Mouse (Mus musculus): Measurements from ENCODE around the gene Nek4.

Nek4 gene

DNA sequence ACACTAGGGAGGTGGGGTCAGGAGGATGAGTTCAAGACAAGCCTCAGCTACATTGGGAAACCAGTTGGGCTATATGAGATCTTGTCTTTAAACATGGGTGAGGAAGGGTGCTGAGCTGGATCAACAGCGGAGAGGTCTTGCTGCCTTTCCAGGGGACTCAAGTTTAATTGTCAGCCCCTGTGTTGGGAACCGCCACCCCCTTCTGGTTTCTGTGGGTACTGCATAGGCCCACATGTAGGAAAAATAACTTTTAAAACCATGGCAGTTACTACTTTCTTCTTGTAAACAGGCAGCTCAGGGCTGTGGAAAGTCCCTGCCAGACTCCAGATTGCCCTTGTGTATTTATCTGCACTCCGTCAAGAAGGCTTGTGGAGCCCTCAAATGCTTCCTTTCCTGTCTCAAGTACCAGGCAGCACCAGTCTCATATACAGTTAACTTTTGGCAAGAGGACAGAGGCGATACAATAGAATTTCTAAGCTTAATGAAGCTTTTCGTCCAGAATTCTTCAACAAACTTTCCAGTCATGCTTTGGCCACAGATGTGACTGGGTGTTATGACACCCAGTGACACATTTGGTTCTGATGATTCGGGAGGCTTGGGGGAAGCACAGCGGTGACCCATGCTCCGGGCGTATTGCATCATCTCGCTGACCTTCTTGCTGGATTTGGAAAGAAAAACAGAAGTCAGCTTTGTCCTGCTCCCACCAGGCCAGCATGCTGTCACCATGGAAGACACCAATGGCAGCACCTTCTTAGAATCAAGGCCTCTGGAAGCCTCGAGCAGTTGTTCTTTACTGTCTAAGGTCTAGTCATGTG, 7.1 kb upstream of the Nek4 start:
- CTCF ChIA-PET, result interaction anchor here (0.6 to 3.1 kb wide), 20 partner anchors 10 to 566 kb away, joined by 3 to 10 read pairs (median 4); partner anchors contain the start of gene Tmem110 (in 1 of the 4)

DNA sequence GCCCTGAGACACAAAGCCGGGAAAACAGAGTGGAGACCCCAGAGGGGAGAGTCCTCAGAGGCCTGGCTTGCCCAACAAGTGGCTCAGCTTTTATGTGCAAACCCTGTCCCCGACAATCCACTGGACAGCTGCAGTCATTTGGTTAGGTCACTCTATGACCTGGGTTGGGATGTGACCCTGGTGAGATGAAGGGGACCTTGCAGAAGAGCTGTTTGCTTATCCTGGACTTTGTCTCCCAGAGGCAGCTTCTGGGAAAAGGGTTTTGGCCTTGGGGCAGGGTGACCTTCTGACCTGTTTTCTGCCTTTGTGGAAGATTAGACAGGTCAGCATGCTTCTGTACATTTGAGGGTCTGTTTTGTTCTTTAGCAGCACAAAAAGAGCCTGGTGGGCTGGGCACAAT, 6.4 kb upstream of the Nek4 start:
- ChIA-PET POLR2A (interaction anchor here in 2 of 4 experiments (0.7 to 3.4 kb wide), 10 partner anchors 11 to 184 kb away, joined by 3 to 12 read pairs (median 4); partner anchors contain the start of gene Smim4 (in 1 of the 2)), CTCF (interaction anchor here (1.5 to 3.1 kb wide), 4 partner anchors 78 kb away, joined by 5 to 9 read pairs (median 8); no protein-coding TSS in a partner anchor)

More for the DNA sequence above, 7.1 kb upstream of the Nek4 start:
- POLR2A ChIA-PET, result interaction anchor here in 3 of 4 experiments (0.6 to 3.4 kb wide), 12 partner anchors 10 to 184 kb away, joined by 3 to 12 read pairs (median 4); partner anchors contain the start of genes Itih3 (in 1 of the 3) and Smim4 (in 1 of the 3)

DNA sequence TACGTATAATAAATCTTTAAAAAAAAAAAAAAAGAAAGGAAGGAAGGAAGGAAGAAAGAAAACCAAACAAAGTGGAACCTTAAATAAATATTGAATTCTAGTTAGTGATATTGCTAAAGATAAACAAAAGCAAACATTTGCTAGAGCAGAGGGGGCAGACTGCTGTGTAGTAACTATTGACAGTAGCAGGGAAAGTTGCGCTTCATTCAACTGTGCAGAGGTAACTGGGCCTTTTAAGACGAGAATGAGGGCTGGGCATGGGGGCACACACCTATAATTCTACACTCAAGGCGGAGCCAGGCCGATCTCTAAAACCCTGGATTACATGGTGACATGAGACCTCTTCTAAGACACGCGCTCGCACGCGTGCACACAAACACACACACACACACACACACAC, 1.2 kb upstream of the Nek4 start:
- ChIA-PET CTCF (interaction anchor here in 3 of 4 experiments (0.6 to 2.1 kb wide), 4 partner anchors 37 to 565 kb away, joined by 3 to 8 read pairs (median 4); no protein-coding TSS in a partner anchor), POLR2A (interaction anchor here in 3 of 4 experiments (0.6 to 2.3 kb wide), 19 partner anchors 9 to 324 kb away, joined by 3 to 13 read pairs (median 7); partner anchors contain the start of genes Mustn1 (in 1 of the 3), Rft1 (in 1 of the 3) and Sfmbt1 (in 1 of the 3))

DNA sequence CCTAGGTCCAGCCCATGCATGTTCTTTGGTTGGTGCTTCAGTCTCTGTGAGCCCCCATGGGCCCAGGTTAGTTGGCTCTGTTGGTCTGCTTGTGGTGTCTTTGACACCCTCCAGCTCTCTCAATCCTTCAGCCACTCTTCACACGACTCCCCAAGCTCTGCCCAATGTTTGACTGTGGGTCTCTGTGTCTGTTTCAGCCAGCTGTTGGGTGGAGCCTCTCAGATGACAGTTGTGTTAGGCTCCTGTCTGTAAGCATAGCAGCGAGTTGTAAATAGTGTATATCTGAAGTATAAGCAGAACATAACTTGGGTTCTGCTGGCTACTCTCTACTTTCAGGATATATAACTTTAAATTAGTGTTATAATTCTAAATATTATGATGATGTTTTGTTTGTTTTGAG, 7.3 kb downstream of the Nek4 start:
- ChIA-PET POLR2A (interaction anchor here in 1 of 4 experiments (0.7 kb wide), 1 partner anchor 14 kb away, joined by 3 read pairs; no protein-coding TSS in a partner anchor), CTCF (no interaction called here)

DNA sequence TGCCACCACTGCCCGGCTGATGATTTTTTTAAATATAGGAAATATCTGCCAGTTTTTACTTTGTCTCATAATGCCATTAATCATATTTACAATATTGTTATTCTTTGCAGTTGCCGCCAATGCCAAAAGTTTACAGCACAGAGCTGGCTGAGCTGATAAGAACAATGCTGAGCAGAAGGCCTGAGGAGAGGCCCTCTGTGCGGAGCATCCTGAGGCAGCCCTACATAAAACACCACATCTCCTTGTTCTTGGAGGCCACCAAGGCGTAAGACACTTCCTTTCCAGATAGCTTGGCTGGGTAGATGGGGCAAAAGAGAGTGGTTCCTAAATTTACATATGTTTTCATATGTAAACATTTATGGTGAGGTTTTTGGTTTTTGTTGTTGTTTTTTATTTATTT, 7.9 kb downstream of the Nek4 start:
- POLR2A ChIA-PET, result interaction anchor here in 2 of 4 experiments (1.2 to 1.4 kb wide), 2 partner anchors 8 to 9 kb away, joined by 3 to 8 read pairs; partner anchors contain the start of gene Nek4 (in 1 of the 2)

DNA sequence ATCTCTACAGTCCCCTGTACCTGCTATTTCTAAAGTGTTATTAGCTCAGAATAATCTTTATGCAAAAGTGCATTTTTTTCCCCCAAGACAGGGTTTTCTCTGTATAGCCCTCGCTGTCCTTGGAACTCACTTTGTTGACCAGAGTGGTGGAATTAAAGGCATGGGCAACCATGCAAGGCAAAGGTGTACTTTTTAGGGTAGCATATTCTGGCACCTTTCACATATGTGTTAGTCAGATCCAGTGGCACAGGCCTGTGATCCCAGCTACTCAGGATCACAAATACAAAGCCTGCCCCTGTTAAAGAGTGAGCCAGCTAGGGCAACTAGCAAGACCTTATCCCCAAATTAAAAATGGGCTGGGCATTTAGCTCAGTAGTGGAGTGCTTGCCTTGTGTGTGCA, 9.2 kb downstream of the Nek4 start:
- ChIA-PET POLR2A (interaction anchor here in 3 of 4 experiments (1.2 to 1.8 kb wide), 3 partner anchors 9 to 10 kb away, joined by 3 to 8 read pairs (median 8); partner anchors contain the start of gene Nek4 (in 2 of the 3)), CTCF (interaction anchor here in 1 of 4 experiments (0.7 to 1.3 kb wide), 2 partner anchors 9 to 512 kb away, joined by 3 to 7 read pairs; partner anchors contain the start of gene Nek4)

More for the DNA sequence above, 7.9 kb downstream of the Nek4 start:
- CTCF ChIA-PET, result no interaction called here

DNA sequence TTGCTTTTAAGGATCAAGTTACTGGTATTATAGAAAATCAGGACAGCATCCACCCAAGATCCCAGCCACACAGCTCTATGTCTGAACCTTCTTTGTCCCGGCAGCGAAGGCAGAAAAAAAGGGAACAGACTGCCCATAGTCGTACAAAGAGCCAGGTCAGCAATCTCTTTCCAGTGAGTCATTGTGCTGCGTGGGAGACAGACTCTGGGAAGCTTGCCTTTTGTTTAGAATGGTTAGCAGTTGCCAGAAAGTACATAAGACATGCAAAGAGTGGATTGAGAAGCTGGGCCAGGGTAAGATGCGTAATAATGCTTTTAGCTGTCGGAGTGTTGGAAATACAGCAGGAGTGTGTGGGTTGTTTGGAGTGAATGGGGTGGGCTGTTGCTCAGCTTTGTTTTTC, 23.0 kb downstream of the Nek4 start:
- ChIA-PET POLR2A (no interaction called here), CTCF (no interaction called here)

DNA sequence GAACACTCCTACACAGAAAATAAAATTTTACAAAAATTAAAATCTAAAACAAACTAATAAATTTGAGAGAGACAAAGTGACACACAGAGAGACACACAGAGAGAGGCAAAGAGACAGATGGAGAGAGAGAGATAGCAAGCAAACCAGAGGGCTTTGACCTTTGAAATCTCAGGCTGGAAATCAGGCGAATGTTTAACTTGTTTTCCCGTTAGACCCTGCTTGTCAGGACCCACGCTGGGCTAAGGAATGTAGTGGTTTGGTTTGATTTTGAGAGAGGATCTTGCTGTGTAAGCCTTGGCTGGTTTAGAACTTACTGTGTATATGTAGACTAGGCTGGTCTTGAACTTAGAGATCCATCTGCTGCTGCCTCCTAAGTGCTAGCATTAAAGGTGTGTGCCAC, 25.0 kb downstream of the Nek4 start:
- POLR2A ChIA-PET, result interaction anchor here in 1 of 4 experiments (0.6 kb wide), 1 partner anchor 13 kb away, joined by 3 read pairs; no protein-coding TSS in a partner anchor
- CTCF ChIA-PET, result no interaction called here

DNA sequence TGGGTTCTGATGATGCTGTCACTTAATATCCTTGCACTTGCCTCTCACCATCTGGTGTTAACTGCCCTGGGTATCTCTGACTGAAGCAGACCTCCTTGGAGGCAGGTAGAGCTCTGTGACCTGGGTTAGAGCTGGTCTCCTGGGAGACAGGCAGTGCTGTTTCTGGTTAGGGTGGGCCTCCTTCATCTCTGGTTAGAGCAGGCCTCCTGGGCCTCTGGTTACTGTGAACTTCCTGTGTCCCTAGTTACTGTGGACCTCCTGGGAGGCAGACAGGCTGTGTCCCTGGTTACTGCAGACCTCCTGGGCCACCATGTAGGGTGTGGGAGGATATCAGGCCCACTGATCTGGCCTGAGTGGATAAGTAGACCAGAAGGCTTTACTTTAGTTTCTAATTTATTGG, 45.2 kb downstream of the Nek4 start:
- ChIA-PET CTCF (no interaction called here), POLR2A (interaction anchor here in 3 of 4 experiments (0.6 to 3.5 kb wide), 24 partner anchors 7 to 1041 kb away, joined by 3 to 72 read pairs (median 6); partner anchors contain the start of genes Gnl3 (in 2 of the 3), Nek4 (in 2 of the 3), Pbrm1 (in 2 of the 3) and Nt5dc2 (in 1 of the 3))

DNA sequence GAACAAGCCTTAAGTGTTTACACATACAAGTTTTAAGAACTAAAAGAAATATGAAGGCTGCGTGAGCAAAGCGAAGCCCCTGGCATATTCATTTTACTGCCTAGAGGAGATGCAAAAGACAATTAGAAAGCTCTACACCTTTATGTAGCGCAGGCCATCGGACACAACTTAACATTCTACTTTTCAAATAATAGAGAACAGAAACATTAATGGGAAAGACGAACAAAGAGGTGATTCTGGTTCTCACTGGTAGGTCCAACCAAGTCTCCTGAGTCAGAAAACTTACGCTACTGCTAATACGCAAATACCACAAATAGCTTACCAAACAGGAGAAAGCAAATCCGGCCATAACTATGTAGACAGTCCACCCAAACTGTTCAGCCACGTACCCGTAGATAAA, 49.2 kb downstream of the Nek4 start:
- POLR2A ChIA-PET, result interaction anchor here in 3 of 4 experiments (1.1 to 9.2 kb wide), 5 partner anchors 10 to 374 kb away, joined by 3 to 278 read pairs (median 21); partner anchors contain the start of genes Gnl3 (in 2 of the 3), Pbrm1 (in 2 of the 3) and Prkcd (in 1 of the 3)
- CTCF ChIA-PET, result no interaction called here

DNA sequence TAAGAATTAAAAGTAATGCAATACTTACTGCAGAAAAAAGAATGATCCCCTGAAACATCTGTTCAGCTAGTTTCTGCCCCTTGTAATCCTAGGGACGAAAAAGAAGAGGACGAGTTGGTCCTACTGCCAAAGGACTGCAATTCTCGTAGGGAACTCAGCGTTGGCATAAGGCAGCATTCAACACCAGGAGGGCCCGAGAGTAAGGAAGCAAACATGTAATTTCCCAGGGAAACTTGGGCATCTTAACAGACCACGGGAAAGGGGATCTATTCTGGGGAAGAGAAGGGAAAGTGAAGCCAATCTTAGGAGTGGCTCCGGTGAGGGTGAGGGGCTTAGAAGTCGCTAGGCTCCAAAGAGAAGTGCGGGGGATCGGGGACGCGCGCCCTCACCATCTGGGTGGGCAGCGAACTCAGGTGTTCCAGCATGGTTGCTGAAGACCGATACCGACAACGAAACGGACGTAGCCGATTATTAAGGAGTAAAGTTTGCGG, 49.7 kb downstream of the Nek4 start:
- POLR2A ChIA-PET, result interaction anchor here in 3 of 4 experiments (0.6 to 9.2 kb wide), 18 partner anchors 10 to 421 kb away, joined by 3 to 278 read pairs (median 7); partner anchors contain the start of genes Gnl3 (in 2 of the 3), Pbrm1 (in 2 of the 3), Tmem110 (in 2 of the 3) and Nek4 (in 1 of the 3)
- CTCF ChIA-PET, result no interaction called here

DNA sequence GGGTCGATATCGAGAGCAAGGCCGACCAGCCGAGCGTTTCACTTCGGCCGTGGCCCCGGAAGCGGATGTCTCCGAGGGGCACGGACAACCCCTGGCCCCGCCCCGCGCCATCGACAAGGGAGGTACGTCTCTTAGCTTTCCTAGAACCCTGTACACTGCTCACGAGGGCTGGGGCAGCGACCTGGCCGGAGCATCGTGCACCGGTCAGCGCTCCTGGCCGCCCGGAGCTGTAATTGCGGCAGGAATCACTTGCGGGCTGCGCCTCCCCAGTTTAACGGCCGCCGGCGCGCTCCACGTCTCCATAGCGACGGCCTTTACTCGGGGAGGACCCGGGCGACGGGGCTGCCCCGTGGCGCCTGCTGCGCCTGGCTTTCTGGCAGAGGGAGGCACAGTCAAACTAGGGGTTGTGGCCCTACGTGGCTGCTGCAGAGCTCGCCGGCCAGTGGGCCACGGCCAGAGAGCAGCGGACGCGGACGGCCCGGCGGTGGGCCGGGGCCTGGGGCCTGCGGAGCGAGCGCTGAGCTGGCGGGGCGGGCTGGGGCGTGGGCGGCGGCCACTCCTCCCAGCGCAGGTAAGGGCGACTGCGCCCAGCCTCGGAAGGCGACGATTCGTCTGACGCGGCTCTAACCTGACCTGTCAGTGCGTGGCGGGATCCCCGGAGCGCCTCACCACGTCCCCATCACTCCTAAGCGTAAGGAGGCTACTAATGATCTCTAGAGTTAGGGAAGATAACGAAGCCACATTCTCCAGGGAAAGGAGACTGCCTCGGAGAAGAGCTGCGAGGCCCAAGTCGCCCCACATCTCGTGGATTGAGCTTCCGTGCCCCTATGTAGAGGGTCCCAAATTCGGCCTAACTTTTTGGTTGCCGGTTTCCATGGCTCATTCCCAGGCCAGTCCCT, 50.4 kb downstream of the Nek4 start, which contains the start of the genes Glt8d1 and Spcs1:
Gene Glt8d1, plus strand, starts transcription at position 94 of the 899 bp plus-strand sequence.
Gene Spcs1, minus strand, starts transcription at position 366 of the 899 bp plus-strand sequence.
- CTCF ChIA-PET, result no interaction called here
- POLR2A ChIA-PET, result interaction anchor here (0.6 to 9.2 kb wide), 38 partner anchors 9 to 522 kb away, joined by 3 to 278 read pairs (median 4); partner anchors contain the start of genes Gnl3 (in 2 of the 4), Nek4 (in 2 of the 4), Pbrm1 (in 2 of the 4) and Tmem110 (in 2 of the 4)

DNA sequence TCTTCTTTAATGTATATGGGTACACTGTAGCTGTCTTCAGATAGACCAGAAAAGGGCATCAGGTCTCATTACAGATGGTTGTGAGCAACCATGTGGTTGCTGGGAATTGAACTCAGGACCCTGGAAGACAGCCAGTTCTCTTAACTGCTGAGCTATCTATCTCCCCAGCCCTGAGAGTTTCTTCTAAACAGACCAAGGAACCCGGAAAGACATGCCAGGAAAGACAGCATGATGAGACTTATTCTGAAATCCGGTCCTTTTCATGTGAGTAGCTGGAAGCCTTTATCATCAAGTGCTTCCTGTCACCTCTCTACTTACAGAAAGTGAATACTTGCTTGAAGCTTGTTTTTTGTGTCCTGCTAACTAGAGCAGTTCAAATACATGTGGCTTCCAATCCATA, 53.4 kb downstream of the Nek4 start:
- ChIA-PET POLR2A (interaction anchor here in 3 of 4 experiments (0.7 to 9.2 kb wide), 9 partner anchors 8 to 125 kb away, joined by 3 to 278 read pairs (median 4); partner anchors contain the start of genes Gnl3 (in 2 of the 3) and Pbrm1 (in 2 of the 3)), CTCF (no interaction called here)

DNA sequence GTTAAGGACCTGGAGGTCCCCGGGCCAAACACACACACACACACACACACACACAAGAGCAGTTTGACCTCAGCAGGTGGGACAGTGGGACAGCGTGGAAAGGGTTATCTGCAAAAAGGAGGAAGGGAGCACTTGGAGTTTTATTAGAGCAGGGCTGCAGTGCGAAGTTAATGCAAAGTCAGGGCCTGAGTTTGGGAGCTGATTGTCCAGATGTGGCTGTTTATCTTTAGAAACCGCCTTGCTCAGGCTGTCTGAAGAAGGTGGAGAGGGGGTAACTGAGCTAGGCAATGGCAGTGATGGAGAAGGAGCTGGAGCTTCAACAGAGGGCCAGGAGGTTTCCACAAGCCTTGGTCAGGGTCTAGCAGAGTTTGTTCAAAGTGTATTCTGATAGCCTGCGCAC, 55.6 kb downstream of the Nek4 start:
- POLR2A ChIA-PET, result interaction anchor here in 2 of 4 experiments (0.6 to 9.2 kb wide), 4 partner anchors 8 to 13 kb away, joined by 5 to 278 read pairs (median 74); partner anchors contain the start of genes Gnl3 (in 2 of the 2) and Pbrm1 (in 2 of the 2)

DNA sequence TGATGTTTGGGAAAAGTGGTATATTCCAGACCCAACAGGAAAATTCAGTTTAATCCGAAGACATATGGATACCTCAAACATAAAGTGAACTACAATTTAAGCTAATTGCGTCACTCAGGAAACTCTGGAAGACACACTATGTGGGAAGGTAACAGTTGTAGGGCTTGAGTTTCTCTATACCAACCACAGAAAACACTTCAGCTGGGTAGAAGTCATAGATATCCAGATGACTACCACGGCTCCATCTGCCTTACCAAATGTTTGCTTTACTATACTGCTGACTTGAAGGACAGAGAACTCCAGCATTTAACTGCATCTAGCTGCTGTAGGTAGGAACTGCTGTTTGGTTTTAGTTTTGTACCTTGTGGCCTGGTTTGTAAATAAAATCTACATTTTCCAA, 60.4 kb downstream of the Nek4 start:
- ChIA-PET POLR2A (interaction anchor here (0.8 to 11.2 kb wide), 16 partner anchors 8 to 154 kb away, joined by 3 to 278 read pairs (median 6); partner anchors contain the start of genes Glt8d1 (in 3 of the 4), Spcs1 (in 3 of the 4), Nek4 (in 1 of the 4) and Smim4 (in 1 of the 4)), CTCF (interaction anchor here in 1 of 4 experiments (1.2 kb wide), 1 partner anchor 14 kb away, joined by 3 read pairs; no protein-coding TSS in a partner anchor)

More for the DNA sequence above, 55.6 kb downstream of the Nek4 start:
- CTCF ChIA-PET, result no interaction called here

DNA sequence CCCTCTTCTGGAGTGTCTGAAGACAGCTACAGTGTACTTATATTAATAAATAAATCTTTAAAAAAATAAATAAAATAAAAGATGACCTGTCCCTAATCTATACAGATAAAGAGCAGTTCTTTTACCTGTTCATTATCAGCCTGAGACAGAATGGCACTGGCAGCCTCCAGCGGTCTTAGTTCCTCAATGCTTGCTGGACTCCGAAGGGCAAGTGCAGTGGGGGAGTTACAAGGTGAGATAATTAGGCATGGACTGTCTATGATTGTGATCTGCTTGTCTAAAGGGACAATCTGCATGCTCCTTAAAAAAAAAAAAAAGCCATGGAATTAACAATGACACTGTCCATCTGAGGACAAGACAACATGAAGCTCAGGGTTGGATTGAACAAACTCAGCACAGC, 62.8 kb downstream of the Nek4 start:
- ChIA-PET POLR2A (interaction anchor here in 3 of 4 experiments (0.6 to 11.2 kb wide), 25 partner anchors 8 to 1337 kb away, joined by 3 to 278 read pairs (median 4); partner anchors contain the start of genes Glt8d1 (in 3 of the 3) and Spcs1 (in 3 of the 3)), CTCF (no interaction called here)

DNA sequence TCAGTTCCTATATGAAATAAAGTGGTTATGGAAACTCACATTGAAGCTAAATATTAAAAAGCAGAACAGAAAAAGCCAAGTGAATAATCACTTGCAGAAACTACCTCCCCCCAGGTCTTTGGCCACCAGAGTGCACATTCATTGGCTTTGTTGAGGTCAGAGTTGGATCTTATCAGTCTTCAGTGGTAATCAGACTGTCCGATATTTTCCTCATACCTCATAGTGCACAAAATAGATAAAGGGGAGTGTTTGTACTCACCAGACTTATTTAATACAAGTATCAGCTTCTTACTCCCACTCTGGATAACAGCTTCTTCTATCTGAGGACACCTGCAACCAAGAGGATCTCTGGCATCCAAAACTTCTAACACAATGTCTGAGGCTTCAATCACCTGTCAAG, 64.9 kb downstream of the Nek4 start:
- CTCF ChIA-PET, result no interaction called here
- POLR2A ChIA-PET, result interaction anchor here in 3 of 4 experiments (0.5 to 11.2 kb wide), 14 partner anchors 11 to 180 kb away, joined by 3 to 278 read pairs (median 4); partner anchors contain the start of genes Glt8d1 (in 2 of the 3), Spcs1 (in 2 of the 3) and Nek4 (in 1 of the 3)
